Mouse (Mus musculus) intestine, postnatal 0 days (tissue): ENCODE measurements around the gene Cetn4. TPM values are rescaled to one million over a fixed set of nuclear protein-coding genes. Genes with fewer than 3 reads are reported as not detected.

Experiments used
- ATAC-seq: fragments of 200-750 bp; cut with Nextera tagmentation; 2 replicates; pipeline ENCODE4 v1.8.0; 2017; ENCODE audit warnings: mild to moderate bottlenecking, moderate TSS enrichment, moderate library complexity
- H3K27ac ChIP-seq: fragments of 300-500 bp; sonication (generic); 2 replicates; pipeline ENCODE4 v1.5.1; 2014; ENCODE audit warnings: mild to moderate bottlenecking, low read depth, low read length, moderate library complexity
- H3K27me3 ChIP-seq: fragments of 300-500 bp; sonication (generic); replicated peaks from 2 replicates; pipeline ENCODE4 v1.6.1; 2014; ENCODE audit warnings: low read length, mixed read lengths; ENCODE audit not compliant: control insufficient read depth, insufficient read depth
- H3K36me3 ChIP-seq: fragments of 300-500 bp; sonication (generic); 2 replicates; pipeline ENCODE4 v1.6.1; 2014; ENCODE audit warnings: mild to moderate bottlenecking, moderate library complexity; ENCODE audit not compliant: control insufficient read depth, insufficient read depth
- H3K4me1 ChIP-seq: fragments of 300-500 bp; sonication (generic); replicated peaks from 2 replicates; pipeline ENCODE4 v1.6.1; 2014; ENCODE audit warnings: antibody characterized with exemption, low read length, mixed read lengths; ENCODE audit not compliant: control insufficient read depth, insufficient read depth
- H3K4me2 ChIP-seq: fragments of 300-500 bp; sonication (generic); replicated peaks from 2 replicates; pipeline ENCODE4 v1.6.1; 2014; ENCODE audit warnings: low read depth, mild to moderate bottlenecking, moderate library complexity
- H3K4me3 ChIP-seq: fragments of 300-500 bp; sonication (generic); 2 replicates; pipeline ENCODE4 v1.5.1; 2014; ENCODE audit warnings: low read depth, low read length
- H3K9ac ChIP-seq: fragments of 300-500 bp; sonication (generic); 2 replicates; pipeline ENCODE4 v1.6.1; 2014; ENCODE audit warnings: mild to moderate bottlenecking, low read depth, low read length
- H3K9me3 ChIP-seq: fragments of 300-500 bp; sonication (generic); 2 replicates; pipeline ENCODE4 v1.6.1; 2016; ENCODE audit warnings: mixed run types; ENCODE audit not compliant: control insufficient read depth
- CTCF ChIP-seq: sonication (generic); IDR thresholded peaks from 2 replicates; pipeline ENCODE4 v1.5.1; 2016; ENCODE audit warnings: low read depth, mild to moderate bottlenecking, control low read depth, antibody characterized with exemption, moderate library complexity
- WGBS: fragments of 180-500 bp; shearing (Covaris S2); extraction: QIAGEN DNeasy Blood & Tissue Kit; methylation state at CpG from one replicate; pipeline ENCODE4 v1.1.7; 2014; 5-methylcytosine and 5-hydroxymethylcytosine counted together
- polyA plus RNA-seq: library from polyadenylated mRNA; unstranded; fragments of >200 nt; fragmentation: Nextera tagmentation; extraction: Ambion mirVana; gene quantifications from 2 replicates; pipeline ENCODE4 v1.2.1, GENCODE M21; 2015

The Cetn4 gene
- polyA plus RNA-seq, 1 experiment from 2014 or later, result 1.0 TPM

GRCm38 (mm10) chr3:37259331-37259999, 53.0 kb downstream of the Cetn4 start:
- 41% methylated on average over 10 of the region's 10 CpGs for WGBS
- TF ChIP-seq CTCF, result no peak
- Histone ChIP-seq H3K27ac (no peak overlapping the region), H3K4me3 (no peak overlapping the region), H3K36me3 (no peaks in the 10 kb centered on the region), H3K9me3 (no peaks in the 10 kb centered on the region), H3K4me2 (no peak overlapping the region), H3K4me1 (no peaks in the 10 kb centered on the region), H3K9ac (no peak overlapping the region), H3K27me3 (no peaks in the 10 kb centered on the region)
- ATAC-seq, result no peak

GRCm38 (mm10) chr3:37257776-37258175, 54.7 kb downstream of the Cetn4 start:
- no peak overlapping the region for H3K4me2 ChIP-seq

More at GRCm38 (mm10) chr3:37257776-37258175, 54.7 kb downstream of the Cetn4 start:
- H3K9me3 ChIP-seq, result no peaks in the 10 kb centered on the region
- TF ChIP-seq CTCF, result no peak
- no peak for ATAC-seq
- H3K9ac ChIP-seq, result no peak overlapping the region
- no peak overlapping the region for H3K27ac ChIP-seq
- H3K4me3 ChIP-seq, result no peak overlapping the region
- no peaks in the 10 kb centered on the region for H3K36me3 ChIP-seq
- H3K4me1 ChIP-seq, result no peaks in the 10 kb centered on the region
- no peaks in the 10 kb centered on the region for H3K27me3 ChIP-seq
- whole genome bisulfite sequencing, result 86% methylated on average over 15 of the region's 15 CpGs

Other genes with a start within 250 kb of the Cetn4 start
- 0.09 TPM in 1 of 2 replicates, not detected in the other for gene Adad1, start 249.2 kb downstream of the Cetn4 start, polyA plus RNA-seq
- 0.46 and 0.56 TPM in 2 replicates for gene Il2, start 186.7 kb downstream of the Cetn4 start, polyA plus RNA-seq
- gene Il21, start 80.1 kb downstream of the Cetn4 start, polyA plus RNA-seq, result not detected in 2 replicates
- 1.7 TPM in 2 replicates for gene Bbs12, start 154 bp downstream of the Cetn4 start, polyA plus RNA-seq
- 1.0 and 1.1 TPM in 2 replicates for gene Fgf2, start 35.6 kb upstream of the Cetn4 start, polyA plus RNA-seq
- gene Spata5, start 107.2 kb upstream of the Cetn4 start, polyA plus RNA-seq, result 13.1 and 15.9 TPM in 2 replicates
- 6.2 and 7.5 TPM in 2 replicates for gene Nudt6, start 107.5 kb upstream of the Cetn4 start, polyA plus RNA-seq